Mouse (Mus musculus): ENCODE results near the gene Lamtor1. TPM values are rescaled to one million over a fixed set of nuclear protein-coding genes. Genes with fewer than 3 reads are reported as not detected.
"Not testable (repeated sequence)": the region's sequence is repeated elsewhere in the genome, so short reads cannot be mapped to it uniquely, and the experiment has no call there.

Gene Lamtor1
- polyA plus RNA-seq, 1 experiment = 85.9 TPM

DNA sequence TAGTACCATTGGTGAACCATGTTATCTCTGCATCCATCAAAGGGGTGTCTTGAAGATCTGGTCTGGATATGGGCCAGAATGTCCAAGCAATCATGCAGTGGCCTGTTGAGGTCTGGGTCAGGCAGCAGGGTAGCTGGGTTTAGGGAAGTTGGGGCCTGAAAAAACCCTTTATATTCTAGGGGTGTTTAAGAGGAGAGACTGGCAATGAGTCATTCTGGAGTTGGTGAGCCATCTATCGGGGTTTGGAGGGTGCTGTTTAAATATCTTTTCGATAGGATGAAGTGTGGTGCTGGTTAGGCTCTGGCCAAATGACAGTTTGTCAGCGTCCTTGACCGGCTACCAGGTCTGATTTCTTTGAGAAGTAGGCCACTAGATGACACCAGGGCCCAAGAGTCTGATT lies 30.3 kb downstream of the Lamtor1 start:
- Histone ChIP-seq H3K27ac (ENCODE audit: insufficient read depth, low read length) (no peak overlapping the region), H3K36me3 (ENCODE audit: control insufficient read depth, insufficient read depth, low read length, poor library complexity, severe bottlenecking) (0 out of 2 replicates have a peak, but pooled peaks cover 6% of the 10 kb centered on the region), H3K9ac (ENCODE audit: low read depth, poor library complexity, severe bottlenecking) (0 out of 2 replicates have a peak overlapping the region, but pooled peaks have one; percentile 76), H3K4me1 (ENCODE audit: control insufficient read depth, insufficient read depth, low read length) (no peaks in the 10 kb centered on the region), H3K4me3 (ENCODE audit: low read depth, low read length) (no peak overlapping the region), H3K9me3 (replicated peaks; ENCODE audit: control insufficient read depth, insufficient read depth, low read length, poor library complexity, severe bottlenecking) (no peaks in the 10 kb centered on the region), H3K27me3 (ENCODE audit: control insufficient read depth, insufficient read depth, low read length, poor library complexity, severe bottlenecking) (no peaks in the 10 kb centered on the region)
- TF ChIP-seq POLR2A (IDR thresholded peaks at IDR 0.05; ENCODE audit: insufficient read depth, low read length) (no peak), CTCF (IDR thresholded peaks at IDR 0.05; ENCODE audit: low read depth, low read length) (no peak), EP300 (IDR thresholded peaks at IDR 0.05; ENCODE audit: insufficient read depth, low read depth, low read length) (no peak)

- H3K36me3 ChIP-seq (ENCODE audit: control insufficient read depth, insufficient read depth, low read length, poor library complexity, severe bottlenecking) = 0 out of 2 replicates have a peak, but pooled peaks cover 6% of the 10 kb centered on the region
Observed at GRCm38 (mm10) chr7:101936996-101937395, 31.3 kb downstream of the Lamtor1 start.

DNA sequence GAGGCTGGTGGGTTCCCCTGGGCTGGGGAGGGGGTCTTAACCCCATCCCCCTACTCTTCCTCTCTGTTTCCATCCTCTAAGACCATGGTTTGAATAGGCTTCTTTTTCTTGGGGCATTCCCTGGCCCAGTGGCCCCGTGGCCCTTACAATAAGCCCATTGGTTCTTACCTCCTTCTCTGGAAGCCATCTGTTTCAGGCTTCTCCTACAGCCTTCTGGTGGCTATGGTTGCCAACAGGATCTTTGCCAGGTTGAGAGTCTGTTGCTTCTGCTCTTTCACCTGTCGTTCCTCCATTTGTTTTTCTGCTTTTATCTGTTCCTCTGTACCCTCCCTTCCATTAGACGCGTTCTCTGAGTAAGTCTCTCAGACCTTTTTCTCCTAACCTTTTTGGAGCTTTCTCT lies 31.9 kb downstream of the Lamtor1 start:
- Histone ChIP-seq H3K4me3 (ENCODE audit: low read depth, low read length) (no peak overlapping the region), H3K27ac (ENCODE audit: insufficient read depth, low read length) (no peak overlapping the region), H3K9ac (ENCODE audit: low read depth, poor library complexity, severe bottlenecking) (no peak overlapping the region), H3K4me1 (ENCODE audit: control insufficient read depth, insufficient read depth, low read length) (no peaks in the 10 kb centered on the region), H3K9me3 (replicated peaks; ENCODE audit: control insufficient read depth, insufficient read depth, low read length, poor library complexity, severe bottlenecking) (no peaks in the 10 kb centered on the region), H3K36me3 (ENCODE audit: control insufficient read depth, insufficient read depth, low read length, poor library complexity, severe bottlenecking) (0 out of 2 replicates have a peak, but pooled peaks cover 6% of the 10 kb centered on the region), H3K27me3 (ENCODE audit: control insufficient read depth, insufficient read depth, low read length, poor library complexity, severe bottlenecking) (no peaks in the 10 kb centered on the region)
- no peak for TF ChIP-seq EP300 (IDR thresholded peaks at IDR 0.05; ENCODE audit: insufficient read depth, low read depth, low read length)
- TF ChIP-seq POLR2A (IDR thresholded peaks at IDR 0.05; ENCODE audit: insufficient read depth, low read length) = no peak
- TF ChIP-seq CTCF (IDR thresholded peaks at IDR 0.05; ENCODE audit: low read depth, low read length) = no peak

More at GRCm38 (mm10) chr7:101936996-101937395, 31.3 kb downstream of the Lamtor1 start:
- no peak overlapping the region for H3K4me3 ChIP-seq (ENCODE audit: low read depth, low read length)
- H3K9me3 ChIP-seq (replicated peaks; ENCODE audit: control insufficient read depth, insufficient read depth, low read length, poor library complexity, severe bottlenecking) = no peaks in the 10 kb centered on the region
- no peak overlapping the region for H3K9ac ChIP-seq (ENCODE audit: low read depth, poor library complexity, severe bottlenecking)
- H3K4me1 ChIP-seq (ENCODE audit: control insufficient read depth, insufficient read depth, low read length) = no peaks in the 10 kb centered on the region
- TF ChIP-seq POLR2A (IDR thresholded peaks at IDR 0.05; ENCODE audit: insufficient read depth, low read length) (no peak), EP300 (IDR thresholded peaks at IDR 0.05; ENCODE audit: insufficient read depth, low read depth, low read length) (no peak), CTCF (IDR thresholded peaks at IDR 0.05; ENCODE audit: low read depth, low read length) (no peak)
- H3K27me3 ChIP-seq (ENCODE audit: control insufficient read depth, insufficient read depth, low read length, poor library complexity, severe bottlenecking) = no peaks in the 10 kb centered on the region
- no peak overlapping the region for H3K27ac ChIP-seq (ENCODE audit: insufficient read depth, low read length)

- Histone ChIP-seq H3K27ac (ENCODE audit: insufficient read depth, low read length) (no peak overlapping the region), H3K9me3 (replicated peaks; ENCODE audit: control insufficient read depth, insufficient read depth, low read length, poor library complexity, severe bottlenecking) (no peaks in the 10 kb centered on the region), H3K27me3 (ENCODE audit: control insufficient read depth, insufficient read depth, low read length, poor library complexity, severe bottlenecking) (no peaks in the 10 kb centered on the region), H3K9ac (ENCODE audit: low read depth, poor library complexity, severe bottlenecking) (no peak overlapping the region), H3K36me3 (ENCODE audit: control insufficient read depth, insufficient read depth, low read length, poor library complexity, severe bottlenecking) (0 out of 2 replicates have a peak, but pooled peaks cover 6% of the 10 kb centered on the region), H3K4me3 (ENCODE audit: low read depth, low read length) (no peak overlapping the region), H3K4me1 (ENCODE audit: control insufficient read depth, insufficient read depth, low read length) (no peaks in the 10 kb centered on the region)
- TF ChIP-seq POLR2A (IDR thresholded peaks at IDR 0.05; ENCODE audit: insufficient read depth, low read length) = no peak
- no peak for TF ChIP-seq EP300 (IDR thresholded peaks at IDR 0.05; ENCODE audit: insufficient read depth, low read depth, low read length)
- no peak for TF ChIP-seq CTCF (IDR thresholded peaks at IDR 0.05; ENCODE audit: low read depth, low read length)
Observed at GRCm38 (mm10) chr7:101938348-101938747, 32.6 kb downstream of the Lamtor1 start.

- 0 out of 2 replicates have a peak, but pooled peaks cover 6% of the 10 kb centered on the region for H3K36me3 ChIP-seq (ENCODE audit: control insufficient read depth, insufficient read depth, low read length, poor library complexity, severe bottlenecking)
- no peak for TF ChIP-seq POLR2A (IDR thresholded peaks at IDR 0.05; ENCODE audit: insufficient read depth, low read length)
- TF ChIP-seq CTCF (IDR thresholded peaks at IDR 0.05; ENCODE audit: low read depth, low read length) = no peak
- TF ChIP-seq EP300 (IDR thresholded peaks at IDR 0.05; ENCODE audit: insufficient read depth, low read depth, low read length) = no peak
- H3K27me3 ChIP-seq (ENCODE audit: control insufficient read depth, insufficient read depth, low read length, poor library complexity, severe bottlenecking) = no peaks in the 10 kb centered on the region
- no peaks in the 10 kb centered on the region for H3K4me1 ChIP-seq (ENCODE audit: control insufficient read depth, insufficient read depth, low read length)
- H3K27ac ChIP-seq (ENCODE audit: insufficient read depth, low read length) = no peak overlapping the region
- H3K9ac ChIP-seq (ENCODE audit: low read depth, poor library complexity, severe bottlenecking) = no peak overlapping the region
- H3K4me3 ChIP-seq (ENCODE audit: low read depth, low read length) = no peak overlapping the region
- H3K9me3 ChIP-seq (replicated peaks; ENCODE audit: control insufficient read depth, insufficient read depth, low read length, poor library complexity, severe bottlenecking) = no peaks in the 10 kb centered on the region
Observed at GRCm38 (mm10) chr7:101939758-101940157, 34.1 kb downstream of the Lamtor1 start.

- H3K9me3 ChIP-seq (replicated peaks; ENCODE audit: control insufficient read depth, insufficient read depth, low read length, poor library complexity, severe bottlenecking); H3K27ac ChIP-seq (ENCODE audit: insufficient read depth, low read length); H3K4me1 ChIP-seq (ENCODE audit: control insufficient read depth, insufficient read depth, low read length); H3K9ac ChIP-seq (ENCODE audit: low read depth, poor library complexity, severe bottlenecking); H3K27me3 ChIP-seq (ENCODE audit: control insufficient read depth, insufficient read depth, low read length, poor library complexity, severe bottlenecking); H3K36me3 ChIP-seq (ENCODE audit: control insufficient read depth, insufficient read depth, low read length, poor library complexity, severe bottlenecking); H3K4me3 ChIP-seq (ENCODE audit: low read depth, low read length): not testable (repeated sequence)
Observed at GRCm38 (mm10) chr7:101949008-101949407, 43.3 kb downstream of the Lamtor1 start.
